Mouse (Mus musculus) kidney, adult 18-20 months (tissue): Measurements from ENCODE around the gene Stk26.

Source experiments
- DNase-seq: peaks from one replicate; pipeline ENCODE4 v3.0.0; 2021

Gene Stk26

DNA sequence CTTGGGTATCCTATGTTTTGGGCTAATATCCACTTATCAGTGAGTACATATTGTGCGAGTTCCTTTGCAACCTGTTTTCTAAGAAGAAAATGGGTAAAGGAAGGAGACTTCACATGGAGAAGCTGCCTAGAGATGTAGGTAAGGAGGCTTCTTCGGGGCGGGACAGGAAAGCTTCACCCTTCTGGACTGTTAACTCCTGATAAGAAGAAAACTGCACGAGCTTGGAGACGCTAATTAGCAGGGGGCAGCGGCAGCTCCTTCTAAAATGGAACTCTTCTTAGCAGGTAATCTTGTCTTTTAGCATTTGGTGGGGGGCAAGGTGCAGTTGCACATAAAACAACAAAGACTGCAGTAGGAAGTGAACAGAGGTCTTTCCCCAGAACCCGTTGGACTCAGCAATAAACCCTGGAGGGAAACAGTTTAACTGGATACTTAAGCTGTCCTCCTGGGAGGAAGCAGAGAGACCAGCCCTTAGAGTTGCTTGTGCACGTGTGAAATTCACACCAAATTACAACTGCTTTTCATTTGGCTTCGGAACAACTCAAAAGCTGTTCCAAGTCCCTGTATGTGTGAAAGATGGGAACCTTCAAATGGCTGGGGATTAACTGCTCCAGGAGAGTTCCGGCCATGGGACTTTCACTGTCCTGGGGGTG lies 86.2 kb downstream of the Stk26 start:
- no peak for DNase-seq

DNA sequence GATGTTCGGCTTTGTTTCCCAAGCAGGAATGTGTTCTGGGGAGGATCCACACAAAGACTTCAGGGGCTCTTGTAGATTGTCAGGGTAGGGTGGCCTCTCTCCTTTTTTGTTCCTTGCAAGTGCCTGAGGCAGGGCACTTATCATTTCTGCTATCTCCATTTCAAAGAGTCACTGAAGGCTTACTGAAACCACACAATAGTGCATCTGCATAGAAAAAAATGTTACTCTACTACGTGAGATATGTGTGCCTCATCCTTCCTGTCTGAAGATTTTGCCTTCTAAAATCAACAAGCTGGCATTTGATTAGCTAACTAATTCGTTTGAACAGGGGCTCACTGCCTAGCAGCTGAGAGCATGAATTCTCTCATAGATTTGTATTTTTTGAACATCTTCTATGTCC lies 89.5 kb downstream of the Stk26 start:
- DNase-seq: no peak

DNA sequence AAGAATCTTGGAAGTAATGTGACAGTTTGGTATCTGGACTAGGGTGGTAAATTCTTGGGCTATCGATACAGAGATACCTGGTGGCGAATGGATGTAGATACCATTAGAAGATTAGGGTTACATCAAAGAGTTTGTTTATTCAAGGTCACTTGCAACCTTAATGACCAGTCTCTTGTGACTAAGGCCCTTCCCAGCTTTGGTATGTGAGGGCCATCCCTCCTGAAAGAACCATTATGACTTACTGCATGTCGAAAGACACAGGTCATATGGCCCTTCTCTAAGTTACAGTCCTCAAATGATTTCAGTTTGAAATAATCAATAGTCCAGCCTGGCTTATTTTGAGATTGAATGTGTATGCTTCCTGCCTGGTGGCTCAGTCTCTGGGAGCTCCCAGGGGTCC lies 96.3 kb downstream of the Stk26 start:
- no peak for DNase-seq

DNA sequence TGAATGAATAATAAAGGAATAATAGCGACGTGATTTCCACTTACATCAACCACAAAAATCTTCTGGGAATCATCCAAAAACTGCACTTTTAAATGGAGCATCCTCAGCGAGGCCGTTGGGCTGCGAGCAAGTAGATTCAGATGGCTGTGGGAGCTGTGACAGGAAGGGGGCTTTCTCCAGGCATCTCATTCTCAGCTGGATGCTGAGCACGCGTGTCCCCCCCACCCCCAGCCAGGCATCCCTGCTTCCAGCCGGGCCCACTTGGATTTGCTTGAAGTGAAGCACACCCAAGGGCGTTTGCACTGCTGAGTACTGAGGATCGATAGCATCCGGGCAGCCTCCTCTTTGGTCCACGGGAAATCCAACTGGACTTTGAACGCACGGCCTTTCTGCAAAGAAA lies 101.8 kb downstream of the Stk26 start, which contains the start of gene Frmd7:
TSS of gene Frmd7 (minus strand) at position 101 of the 400 bp plus-strand sequence.
- DNase-seq: no peak
